Mouse (Mus musculus) lung, embryonic 16.5 days (tissue): Measurements from ENCODE around the gene Col28a1. TPM values are rescaled to one million over a fixed set of nuclear protein-coding genes. Genes with fewer than 3 reads are reported as not detected.

Experiments
- ATAC-seq: fragments of 200-750 bp; cut with Nextera tagmentation; 2 replicates; pipeline ENCODE4 v1.8.0; 2017; ENCODE audit warnings: low read depth, mild to moderate bottlenecking, moderate library complexity
- H3K27ac ChIP-seq: fragments of 300-500 bp; sonication (generic); 2 replicates; pipeline ENCODE4 v1.5.1; 2014; ENCODE audit warnings: mild to moderate bottlenecking, control low read depth, low read length
- H3K27me3 ChIP-seq: fragments of 300-500 bp; sonication (generic); 2 replicates; pipeline ENCODE4 v1.6.1; 2014; ENCODE audit warnings: low read depth, low read length, mixed read lengths; ENCODE audit not compliant: control insufficient read depth, insufficient read depth
- H3K36me3 ChIP-seq: fragments of 300-500 bp; sonication (generic); 2 replicates; pipeline ENCODE4 v1.6.1; 2014; ENCODE audit warnings: low read length; ENCODE audit not compliant: control insufficient read depth, insufficient read depth
- H3K4me1 ChIP-seq: fragments of 300-500 bp; sonication (generic); replicated peaks from 2 replicates; pipeline ENCODE4 v1.6.1; 2014; ENCODE audit warnings: low read length, mixed read lengths; ENCODE audit not compliant: control insufficient read depth, insufficient read depth
- H3K4me2 ChIP-seq: fragments of 300-500 bp; sonication (generic); 2 replicates; pipeline ENCODE4 v1.6.1; 2014; ENCODE audit warnings: low read depth, low read length, control low read depth
- H3K4me3 ChIP-seq: fragments of 300-500 bp; sonication (generic); 2 replicates; pipeline ENCODE4 v1.5.1; 2014; ENCODE audit warnings: mild to moderate bottlenecking, low read length, control low read depth
- H3K9ac ChIP-seq: fragments of 300-500 bp; sonication (generic); 2 replicates; pipeline ENCODE4 v1.6.1; 2014; ENCODE audit warnings: low read length, control low read depth
- H3K9me3 ChIP-seq: fragments of 300-500 bp; sonication (generic); 2 replicates; pipeline ENCODE4 v1.6.1; 2016; ENCODE audit warnings: low read length; ENCODE audit not compliant: control insufficient read depth
- WGBS: fragments of 180-500 bp; shearing (Covaris S2); extraction: QIAGEN DNeasy Blood & Tissue Kit; methylation state at CpG from one replicate; pipeline ENCODE4 v1.1.7; 2014; 5-methylcytosine and 5-hydroxymethylcytosine counted together
- polyA plus RNA-seq: library from polyadenylated mRNA; unstranded; fragments of >200 nt; fragmentation: Nextera tagmentation; extraction: Ambion mirVana; gene quantifications from 2 replicates; pipeline ENCODE4 v1.2.1, GENCODE M21; 2015

The Col28a1 gene
- polyA plus RNA-seq, 1 experiment from 2014 or later: 2.2 TPM

DNA sequence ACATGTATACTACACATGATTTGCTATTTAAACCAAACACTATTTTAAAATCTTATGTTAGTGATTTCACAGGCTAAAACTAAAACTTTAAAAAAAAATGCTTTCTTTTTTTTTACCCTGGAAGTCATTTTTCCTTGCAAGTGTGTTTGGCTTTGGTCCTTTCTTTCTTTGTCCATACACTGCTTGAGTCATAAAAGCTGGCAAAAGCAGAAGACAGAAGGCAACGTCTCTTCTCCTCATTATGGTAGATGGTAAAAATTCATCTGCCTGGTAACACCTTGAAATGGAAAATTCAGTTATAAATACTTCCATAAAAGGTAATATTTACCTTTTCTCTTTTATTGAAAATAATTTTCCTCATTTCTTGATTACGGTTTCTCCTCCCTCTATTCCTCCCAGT lies 16.3 kb downstream of the Col28a1 start:
- no peak overlapping the region for H3K4me3 ChIP-seq
- no peak for ATAC-seq
- H3K9ac ChIP-seq: no peak overlapping the region
- 80% methylated on average over 2 of the region's 2 CpGs for whole genome bisulfite sequencing
- H3K9me3 ChIP-seq: no peaks in the 10 kb centered on the region
- H3K4me1 ChIP-seq: peaks cover 2% of the 10 kb centered on the region; the same call in 1 of the 2 replicates
- no peaks in the 10 kb centered on the region for H3K27me3 ChIP-seq
- H3K36me3 ChIP-seq: no peaks in the 10 kb centered on the region
- H3K27ac ChIP-seq: no peak overlapping the region
- H3K4me2 ChIP-seq: no peak overlapping the region

- WGBS: 93% methylated on average over 7 of the region's 7 CpGs
- H3K27ac ChIP-seq: no peak overlapping the region
- no peaks in the 10 kb centered on the region for H3K36me3 ChIP-seq
- no peaks in the 10 kb centered on the region for H3K27me3 ChIP-seq
- H3K4me3 ChIP-seq: no peak overlapping the region
- H3K9ac ChIP-seq: no peak overlapping the region
- no peak for ATAC-seq
- H3K4me1 ChIP-seq: peaks cover 2% of the 10 kb centered on the region; the same call in 1 of the 2 replicates
- no peaks in the 10 kb centered on the region for H3K9me3 ChIP-seq
- H3K4me2 ChIP-seq: no peak overlapping the region
Measured at GRCm38 (mm10) chr6:8175346-8175745, 17.1 kb downstream of the Col28a1 start.

DNA sequence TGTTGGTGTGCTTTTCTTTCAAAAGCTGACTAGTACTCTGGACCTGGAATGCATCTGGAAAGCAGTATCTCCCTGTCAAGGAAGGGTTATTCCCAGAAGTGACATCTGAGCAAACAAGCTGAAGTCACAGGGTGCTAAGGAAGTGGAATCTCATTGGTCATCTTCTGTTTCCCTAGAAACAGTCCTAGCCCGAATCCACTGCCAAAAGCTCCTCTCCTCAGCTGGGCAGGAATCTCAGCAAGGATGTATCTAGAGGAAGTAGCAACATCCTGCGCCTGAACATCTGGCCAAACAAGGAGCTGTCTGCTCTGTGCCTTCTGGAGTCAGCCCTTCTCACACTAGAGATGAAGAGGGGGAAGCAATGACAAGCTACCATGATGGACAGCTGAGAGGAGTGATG lies 18.4 kb downstream of the Col28a1 start:
- no peaks in the 10 kb centered on the region for H3K9me3 ChIP-seq
- no peak overlapping the region for H3K4me3 ChIP-seq
- peaks cover 2% of the 10 kb centered on the region; the same call in 1 of the 2 replicates for H3K4me1 ChIP-seq
- H3K27me3 ChIP-seq: no peaks in the 10 kb centered on the region
- no peak overlapping the region for H3K27ac ChIP-seq
- no peaks in the 10 kb centered on the region for H3K36me3 ChIP-seq
- H3K9ac ChIP-seq: no peak overlapping the region
- ATAC-seq: peak; percentile 52
- no peak overlapping the region for H3K4me2 ChIP-seq
- 11% methylated on average over 2 of the region's 2 CpGs for WGBS

- Histone ChIP-seq H3K36me3 (no peaks in the 10 kb centered on the region), H3K27ac (no peak overlapping the region), H3K4me3 (no peak overlapping the region), H3K9ac (no peak overlapping the region), H3K4me2 (no peak overlapping the region), H3K9me3 (no peaks in the 10 kb centered on the region), H3K27me3 (no peaks in the 10 kb centered on the region), H3K4me1 (no peaks in the 10 kb centered on the region; the same call in 1 of the 2 replicates)
- no peak for ATAC-seq
- 56% methylated on average over 1 of the region's 1 CpGs for WGBS
Measured at GRCm38 (mm10) chr6:8172101-8172500, 20.3 kb downstream of the Col28a1 start.

GRCm38 (mm10) chr6:8164741-8165140 lies 27.7 kb downstream of the Col28a1 start:
- no peaks in the 10 kb centered on the region for H3K4me1 ChIP-seq
- H3K9ac ChIP-seq: no peak overlapping the region
- H3K36me3 ChIP-seq: no peaks in the 10 kb centered on the region
- H3K27me3 ChIP-seq: no peaks in the 10 kb centered on the region
- no peak for ATAC-seq
- H3K4me3 ChIP-seq: no peak overlapping the region
- H3K27ac ChIP-seq: no peak overlapping the region
- no peak overlapping the region for H3K4me2 ChIP-seq
- no peaks in the 10 kb centered on the region for H3K9me3 ChIP-seq
- 45% methylated on average over 1 of the region's 1 CpGs for WGBS

DNA sequence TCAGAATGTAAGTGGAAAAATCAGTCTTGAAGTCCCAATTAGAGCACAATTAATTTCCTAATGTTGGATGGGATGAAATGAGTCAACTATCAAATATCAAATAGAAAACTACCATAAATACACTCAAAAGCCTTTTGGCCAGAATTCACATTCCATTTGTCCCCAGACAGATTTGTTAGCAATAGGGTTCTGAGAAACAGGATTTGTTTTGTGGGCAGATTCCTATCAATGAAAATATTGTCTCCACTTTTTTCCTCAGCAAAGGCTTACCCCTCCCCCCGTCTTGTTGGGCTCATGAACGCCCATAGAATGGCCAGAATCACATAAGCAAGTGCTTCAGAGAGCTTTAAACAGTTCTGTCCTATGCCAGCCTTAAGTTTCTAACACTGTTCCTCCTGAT lies 32.4 kb downstream of the Col28a1 start:
- H3K27me3 ChIP-seq: no peaks in the 10 kb centered on the region
- no peaks in the 10 kb centered on the region for H3K36me3 ChIP-seq
- H3K9me3 ChIP-seq: no peaks in the 10 kb centered on the region
- H3K4me3 ChIP-seq: no peak overlapping the region
- no peak for ATAC-seq
- no peak overlapping the region for H3K4me2 ChIP-seq
- WGBS: 54% methylated on average over 2 of the region's 2 CpGs
- H3K27ac ChIP-seq: no peak overlapping the region
- H3K9ac ChIP-seq: no peak overlapping the region
- no peaks in the 10 kb centered on the region for H3K4me1 ChIP-seq

GRCm38 (mm10) chr6:8157121-8157520 lies 35.3 kb downstream of the Col28a1 start:
- Histone ChIP-seq H3K4me1 (no peaks in the 10 kb centered on the region), H3K4me2 (no peak overlapping the region), H3K27ac (no peak overlapping the region), H3K4me3 (no peak overlapping the region), H3K27me3 (no peaks in the 10 kb centered on the region), H3K9me3 (no peaks in the 10 kb centered on the region), H3K9ac (no peak overlapping the region), H3K36me3 (no peaks in the 10 kb centered on the region)
- ATAC-seq: no peak

DNA sequence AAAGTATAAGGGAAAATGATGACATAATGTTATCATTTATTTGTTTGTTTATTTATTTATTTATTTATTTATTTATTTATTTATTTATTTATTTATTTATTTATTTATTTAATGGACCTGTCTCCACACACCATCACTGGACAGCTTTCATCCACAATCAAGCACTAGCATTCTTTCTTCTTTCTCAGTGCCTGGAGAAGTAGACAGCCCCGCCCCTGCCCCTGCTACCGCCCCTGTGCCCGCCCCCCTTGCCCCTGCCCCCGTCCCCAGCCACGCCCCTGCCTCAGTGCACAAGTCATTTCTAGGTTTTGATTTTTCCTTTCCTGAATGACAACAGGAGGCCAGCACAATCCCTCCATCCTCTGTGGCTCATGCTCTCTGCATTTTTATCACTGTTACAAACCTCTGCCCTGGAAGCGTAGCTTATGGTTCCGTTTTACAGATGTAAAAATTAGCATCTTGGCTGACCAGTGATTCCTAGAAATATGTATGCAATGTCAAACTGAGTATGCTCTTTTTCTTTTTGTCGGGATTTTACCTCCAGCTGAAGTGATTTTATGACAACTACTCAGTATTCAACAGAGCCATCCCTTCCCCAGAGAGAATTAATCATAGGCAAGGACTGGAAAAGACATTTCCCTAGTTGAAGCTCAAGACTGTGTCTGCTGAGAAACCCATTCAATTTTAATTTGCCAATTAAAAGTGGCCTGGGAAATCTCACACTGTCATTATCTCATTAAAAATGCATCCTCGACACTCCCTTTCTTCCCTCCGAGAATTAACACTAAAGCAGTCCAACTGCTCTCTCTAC lies 39.7 kb downstream of the Col28a1 start:
- H3K27me3 ChIP-seq: no peaks in the 10 kb centered on the region
- H3K9ac ChIP-seq: no peak overlapping the region
- no peak overlapping the region for H3K27ac ChIP-seq
- no peak for ATAC-seq
- H3K4me3 ChIP-seq: no peak overlapping the region
- H3K9me3 ChIP-seq: no peaks in the 10 kb centered on the region
- 58% methylated on average over 8 of the region's 10 CpGs for WGBS
- H3K4me2 ChIP-seq: no peak overlapping the region
- H3K36me3 ChIP-seq: no peaks in the 10 kb centered on the region
- H3K4me1 ChIP-seq: no peaks in the 10 kb centered on the region

- Histone ChIP-seq H3K9ac (no peak overlapping the region), H3K4me3 (no peak overlapping the region), H3K4me2 (no peak overlapping the region), H3K36me3 (no peaks in the 10 kb centered on the region), H3K4me1 (no peaks in the 10 kb centered on the region), H3K9me3 (no peaks in the 10 kb centered on the region), H3K27me3 (no peaks in the 10 kb centered on the region), H3K27ac (no peak overlapping the region)
- ATAC-seq: no peak
- WGBS: 80% methylated on average over 2 of the region's 2 CpGs
Measured at GRCm38 (mm10) chr6:8148916-8149315, 43.5 kb downstream of the Col28a1 start.
